Mouse (Mus musculus) ES-E14 (cell line): Measurements from ENCODE around the gene Tsen15. TPM values are rescaled to one million over a fixed set of nuclear protein-coding genes. Genes with fewer than 3 reads are reported as not detected.

Experiments
- total RNA-seq: library from RNA; depleted of rRNA; stranded (reverse); fragments of 300-350 nt; gene quantifications from 2 replicates; pipeline ENCODE4 v1.2.3, GENCODE M21; 2012; rRNA removed

The Tsen15 gene
- total RNA-seq, 1 experiment = 54.0 TPM

Other genes with a start within 250 kb of the Tsen15 start
- gene Colgalt2, start 13.1 kb upstream of the Tsen15 start, total RNA-seq = 0.13 and 0.16 TPM in 2 replicates